Comparison of ENCODE assay signal across 9 mouse cellular contexts in the genomic region with DNA sequence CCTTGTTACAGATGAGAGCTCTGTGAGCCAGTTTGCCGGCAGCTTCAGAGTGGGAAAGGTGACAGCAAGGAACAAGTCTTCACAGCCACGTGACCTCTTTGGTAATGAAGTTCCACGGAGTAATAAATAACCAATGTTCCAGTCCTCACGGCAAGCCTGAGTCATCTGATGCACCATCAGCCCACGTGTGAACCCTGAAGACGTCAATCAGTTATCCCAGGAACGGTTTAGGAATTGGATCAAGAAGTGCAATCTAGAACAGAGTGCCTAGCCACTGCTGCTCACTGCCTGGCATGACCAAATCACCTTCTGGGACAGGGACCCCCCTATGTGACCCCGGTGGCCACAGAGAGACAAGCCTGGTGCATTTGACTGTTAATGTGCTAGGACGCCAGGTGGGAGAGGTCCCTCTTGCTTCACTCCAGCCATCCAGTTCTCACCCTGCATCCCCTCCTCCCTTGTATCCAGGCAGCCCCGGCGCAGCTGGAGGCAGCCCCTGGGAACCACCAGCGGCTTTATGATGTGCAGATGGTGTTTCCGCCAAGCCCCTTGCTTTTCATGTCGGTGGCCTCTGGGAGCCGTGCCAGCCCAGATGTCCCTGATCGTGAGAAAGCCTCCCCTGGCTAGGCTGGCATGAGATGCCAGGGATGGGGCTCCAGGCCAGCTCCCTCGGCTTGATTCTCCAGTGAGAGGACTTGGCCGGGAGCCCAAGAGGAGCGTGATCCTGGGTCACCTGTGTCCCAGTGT. TPM values are rescaled to one million over a fixed set of nuclear protein-coding genes. Genes with fewer than 3 reads are reported as not detected.
A peak's percentile ranks its signal among the peaks of the same experiment; 100 is the strongest.
DNase-seq lines count a peak whose midpoint lies in the region; ATAC-seq lines count a peak whose summit lies in the region.
"Had no signal": no experiment of that assay in that cellular context is flagged by ENCODE, and none has a peak within 500 bp of the region (broad histone marks: within the 10 kb centered on the region; RNA-seq: fewer than 3 reads in every experiment).

No protein-coding gene starts in this region.

- peaks cover 11% of the 10 kb centered on the region; the same call in 1 of the 2 replicates for H3K27me3 ChIP-seq in heart, embryonic 13.5 days (replicated peaks)
- H3K27me3 ChIP-seq in limb, embryonic 15.5 days, result no peaks in the 10 kb centered on the region

- 0 out of 2 replicates have a peak, but pooled peaks cover 7% of the 10 kb centered on the region for H3K4me1 ChIP-seq in heart, embryonic 13.5 days
- H3K4me1 ChIP-seq in limb, embryonic 15.5 days, result peaks cover 22% of the 10 kb centered on the region

- H3K4me2 ChIP-seq in heart, embryonic 13.5 days, result no peak overlapping the region
- 0 out of 2 replicates have a peak overlapping the region, but pooled peaks have one; percentile 1 for H3K4me2 ChIP-seq in limb, embryonic 15.5 days

- no peak overlapping the region for H3K27ac ChIP-seq in heart, embryonic 13.5 days (replicated peaks)
- 0 out of 2 replicates have a peak overlapping the region, but pooled peaks have one; percentile 17 for H3K27ac ChIP-seq in limb, embryonic 15.5 days
- H3K27ac ChIP-seq: macrophage had no signal

- no peak overlapping the region for H3K4me3 ChIP-seq in heart, embryonic 13.5 days
- H3K4me3 ChIP-seq in limb, embryonic 15.5 days, result no peak overlapping the region

- no peaks in the 10 kb centered on the region for H3K36me3 ChIP-seq in heart, embryonic 13.5 days
- no peaks in the 10 kb centered on the region for H3K36me3 ChIP-seq in limb, embryonic 15.5 days

- WGBS in heart, embryonic 13.5 days, result 50% methylated on average over 19 of the region's 19 CpGs
- 16% methylated on average over 19 of the region's 19 CpGs for WGBS in limb, embryonic 15.5 days

- no peak for ATAC-seq in heart, embryonic 13.5 days (ENCODE audit: extremely low read depth, insufficient number of reproducible peaks, low FRiP score, low TSS enrichment)
- ATAC-seq in limb, embryonic 15.5 days (ENCODE audit: insufficient number of reproducible peaks, low FRiP score, low TSS enrichment, low read depth), result peak; percentile 66; the same call in 1 of the 2 replicates

- DNase-seq in heart, adult 8-10 months (ENCODE audit: low spot score), result no peak
- peak; percentile 72 to 80 for DNase-seq in adrenal gland, adult (ENCODE audit: inconsistent age in 2 of 2, low spot score in 1 of 2)
- DNase-seq in cerebellum, postnatal 25 days, result peak; percentile 31 to 61
- peak; percentile 59 for DNase-seq in kidney, adult 9 months
- peak; percentile 41 to 50 for DNase-seq in thymus, postnatal 10 days (ENCODE audit: low spot score in 2 of 2)
- no peak for DNase-seq in adipocyte (ENCODE audit: low spot score)

- H3K9me3 ChIP-seq in heart, embryonic 13.5 days, result no peaks in the 10 kb centered on the region
- H3K9me3 ChIP-seq in limb, embryonic 15.5 days, result no peaks in the 10 kb centered on the region

- peak overlapping the region; percentile 2; the same call in 1 of the 2 replicates for H3K9ac ChIP-seq in heart, embryonic 13.5 days
- H3K9ac ChIP-seq in limb, embryonic 15.5 days, result no peak overlapping the region

RNA-seq across cellular contexts. Expression of a gene that starts 15.0 kb away (rescaled TPM):
- 67.1 and 68.2 TPM in 2 replicates for polyA plus RNA-seq in heart, embryonic 13.5 days (2015; fragmentation: Nextera tagmentation; extraction: Ambion mirVana)
- total RNA-seq in heart, adult 8-10 months (2022), result 10 to 100 TPM; 74.5 to 90.1 (median 75.6) TPM
- polyA plus RNA-seq in limb, embryonic 15.5 days (2015; fragmentation: Nextera tagmentation; extraction: Ambion mirVana), result 54.4 and 63.2 TPM in 2 replicates

Comparison
In these comparisons a context has a peak if more than half of its experiments do, and no peak if none do; other contexts are left out.
1. DNase-seq: peak in adrenal gland, adult (2 of 2), cerebellum, postnatal 25 days (2 of 2), kidney, adult 9 months (single experiment) and thymus, postnatal 10 days (2 of 2); none in heart, adult 8-10 months (single experiment) and adipocyte (single experiment).